Mouse (Mus musculus) midbrain, embryonic 12.5 days (tissue): ENCODE data around the gene Aox3. TPM values are rescaled to one million over a fixed set of nuclear protein-coding genes. Genes with fewer than 3 reads are reported as not detected.

Source experiments
- ATAC-seq: fragments of 200-750 bp; cut with Nextera tagmentation; 2 replicates; pipeline ENCODE4 v1.8.0; 2017; ENCODE audit warnings: low read depth, moderate TSS enrichment, moderate library complexity; ENCODE audit not compliant: low FRiP score
- H3K27ac ChIP-seq: fragments of 300-500 bp; sonication (generic); replicated peaks from 2 replicates; pipeline ENCODE4 v1.5.1; 2016; ENCODE audit warnings: mild to moderate bottlenecking
- H3K27me3 ChIP-seq: fragments of 300-500 bp; sonication (generic); 2 replicates; pipeline ENCODE4 v1.6.1; 2016; ENCODE audit warnings: mild to moderate bottlenecking
- H3K36me3 ChIP-seq: fragments of 300-500 bp; sonication (generic); 2 replicates; pipeline ENCODE4 v1.6.1; 2016
- H3K4me1 ChIP-seq: fragments of 300-500 bp; sonication (generic); 2 replicates; pipeline ENCODE4 v1.6.1; 2016
- H3K4me2 ChIP-seq: fragments of 300-500 bp; sonication (generic); replicated peaks from 2 replicates; pipeline ENCODE4 v1.6.1; 2016; ENCODE audit warnings: mild to moderate bottlenecking, moderate library complexity
- H3K4me3 ChIP-seq: fragments of 300-500 bp; sonication (generic); 2 replicates; pipeline ENCODE4 v1.5.1; 2016; ENCODE audit warnings: mild to moderate bottlenecking
- H3K9ac ChIP-seq: fragments of 300-500 bp; sonication (generic); replicated peaks from 2 replicates; pipeline ENCODE4 v1.6.1; 2016; ENCODE audit warnings: mild to moderate bottlenecking, moderate library complexity
- H3K9me3 ChIP-seq: fragments of 300-500 bp; sonication (generic); 2 replicates; pipeline ENCODE4 v1.6.1; 2016; ENCODE audit warnings: mild to moderate bottlenecking
- WGBS: fragments of 180-500 bp; shearing (Covaris S2); methylation state at CpG from one replicate; pipeline ENCODE4 v1.1.7; 2016; 5-methylcytosine and 5-hydroxymethylcytosine counted together
- polyA plus RNA-seq: library from polyadenylated mRNA; unstranded; fragments of >200 nt; fragmentation: Nextera tagmentation; extraction: Ambion mirVana; gene quantifications from 2 replicates; pipeline ENCODE4 v1.2.1, GENCODE M21; 2016

The Aox3 gene
- polyA plus RNA-seq, 1 experiment from 2014 or later: 0.04 TPM

GRCm38 (mm10) chr1:58152247-58152646, 39.3 kb downstream of the Aox3 start:
- Histone ChIP-seq H3K36me3 (no peaks in the 10 kb centered on the region), H3K27me3 (no peaks in the 10 kb centered on the region), H3K4me1 (no peaks in the 10 kb centered on the region), H3K9me3 (no peaks in the 10 kb centered on the region), H3K27ac (no peak overlapping the region), H3K9ac (no peak overlapping the region), H3K4me2 (no peak overlapping the region), H3K4me3 (no peak overlapping the region)
- WGBS: 88% methylated on average over 8 of the region's 8 CpGs
- ATAC-seq: no peak

- Histone ChIP-seq H3K27ac (no peak overlapping the region), H3K9me3 (no peaks in the 10 kb centered on the region), H3K27me3 (no peaks in the 10 kb centered on the region), H3K4me3 (no peak overlapping the region), H3K9ac (no peak overlapping the region), H3K4me2 (no peak overlapping the region), H3K4me1 (no peaks in the 10 kb centered on the region), H3K36me3 (no peaks in the 10 kb centered on the region)
- 60% methylated on average over 5 of the region's 5 CpGs for WGBS
- ATAC-seq: no peak
Observed at GRCm38 (mm10) chr1:58156747-58157146, 43.8 kb downstream of the Aox3 start.

- 85% methylated on average over 6 of the region's 6 CpGs for WGBS
- no peak overlapping the region for H3K4me2 ChIP-seq
- ATAC-seq: no peak
- H3K27me3 ChIP-seq: 0 out of 2 replicates have a peak, but pooled peaks cover 3% of the 10 kb centered on the region
- H3K4me3 ChIP-seq: no peak overlapping the region
- no peaks in the 10 kb centered on the region for H3K4me1 ChIP-seq
- no peak overlapping the region for H3K27ac ChIP-seq
- no peaks in the 10 kb centered on the region for H3K36me3 ChIP-seq
- no peaks in the 10 kb centered on the region for H3K9me3 ChIP-seq
- H3K9ac ChIP-seq: no peak overlapping the region
Observed at GRCm38 (mm10) chr1:58169893-58170292, 57.0 kb downstream of the Aox3 start.

GRCm38 (mm10) chr1:58188514-58189175, 75.7 kb downstream of the Aox3 start:
- 24% methylated on average over 5 of the region's 5 CpGs for WGBS
- no peak overlapping the region for H3K9ac ChIP-seq
- peak; percentile 89 for ATAC-seq

GRCm38 (mm10) chr1:58194317-58194716, 81.4 kb downstream of the Aox3 start:
- Histone ChIP-seq H3K9me3 (no peaks in the 10 kb centered on the region), H3K36me3 (no peaks in the 10 kb centered on the region), H3K4me3 (no peak overlapping the region), H3K27me3 (no peaks in the 10 kb centered on the region), H3K27ac (no peak overlapping the region), H3K9ac (no peak overlapping the region), H3K4me2 (no peak overlapping the region), H3K4me1 (no peaks in the 10 kb centered on the region)
- ATAC-seq: no peak
- 89% methylated on average over 12 of the region's 12 CpGs for WGBS

More at GRCm38 (mm10) chr1:58188514-58189175, 75.7 kb downstream of the Aox3 start:
- Histone ChIP-seq H3K4me2 (no peak overlapping the region), H3K4me1 (peaks cover 9% of the 10 kb centered on the region), H3K27me3 (no peaks in the 10 kb centered on the region), H3K27ac (peak overlapping the region; percentile 30; the same call in 1 of the 2 replicates), H3K36me3 (no peaks in the 10 kb centered on the region), H3K4me3 (no peak overlapping the region), H3K9me3 (no peaks in the 10 kb centered on the region)

- Histone ChIP-seq H3K4me2 (no peak overlapping the region), H3K4me3 (no peak overlapping the region), H3K9me3 (no peaks in the 10 kb centered on the region), H3K27ac (no peak overlapping the region), H3K27me3 (no peaks in the 10 kb centered on the region), H3K9ac (no peak overlapping the region), H3K4me1 (no peaks in the 10 kb centered on the region), H3K36me3 (no peaks in the 10 kb centered on the region)
- ATAC-seq: no peak
- WGBS: 82% methylated on average over 3 of the region's 3 CpGs
Observed at GRCm38 (mm10) chr1:58194988-58195387, 82.1 kb downstream of the Aox3 start.

- no peak overlapping the region for H3K4me3 ChIP-seq
Observed at GRCm38 (mm10) chr1:58195541-58195940, 82.6 kb downstream of the Aox3 start.

GRCm38 (mm10) chr1:58197023-58197422, 84.1 kb downstream of the Aox3 start:
- ATAC-seq: no peak
- Histone ChIP-seq H3K4me2 (no peak overlapping the region), H3K4me3 (no peak overlapping the region), H3K36me3 (no peaks in the 10 kb centered on the region), H3K9ac (no peak overlapping the region), H3K27me3 (no peaks in the 10 kb centered on the region), H3K9me3 (no peaks in the 10 kb centered on the region), H3K4me1 (no peaks in the 10 kb centered on the region), H3K27ac (no peak overlapping the region)
- 82% methylated on average over 9 of the region's 9 CpGs for WGBS

More at GRCm38 (mm10) chr1:58195541-58195940, 82.6 kb downstream of the Aox3 start:
- Histone ChIP-seq H3K4me1 (no peaks in the 10 kb centered on the region), H3K27ac (no peak overlapping the region), H3K9me3 (no peaks in the 10 kb centered on the region), H3K27me3 (no peaks in the 10 kb centered on the region), H3K4me2 (no peak overlapping the region), H3K9ac (no peak overlapping the region), H3K36me3 (no peaks in the 10 kb centered on the region)
- 23% methylated on average over 10 of the region's 10 CpGs for WGBS
- ATAC-seq: no peak

GRCm38 (mm10) chr1:58198386-58198785, 85.5 kb downstream of the Aox3 start:
- 88% methylated on average over 4 of the region's 4 CpGs for WGBS
- no peak overlapping the region for H3K27ac ChIP-seq
- no peak overlapping the region for H3K4me3 ChIP-seq
- no peaks in the 10 kb centered on the region for H3K4me1 ChIP-seq
- ATAC-seq: no peak
- no peaks in the 10 kb centered on the region for H3K9me3 ChIP-seq
- H3K9ac ChIP-seq: no peak overlapping the region
- no peaks in the 10 kb centered on the region for H3K36me3 ChIP-seq
- no peak overlapping the region for H3K4me2 ChIP-seq
- H3K27me3 ChIP-seq: no peaks in the 10 kb centered on the region

- WGBS: 91% methylated on average over 17 of the region's 17 CpGs
- no peak for ATAC-seq
Observed at GRCm38 (mm10) chr1:58210203-58210602, 97.3 kb downstream of the Aox3 start, which contains the start of gene Aox4. Gene Aox4 (plus strand): TSS chr1:58210397.

GRCm38 (mm10) chr1:58212805-58213204, 99.9 kb downstream of the Aox3 start:
- Histone ChIP-seq H3K4me1 (no peaks in the 10 kb centered on the region), H3K4me3 (no peak overlapping the region), H3K27me3 (no peaks in the 10 kb centered on the region; the same call in 1 of the 2 replicates), H3K27ac (no peak overlapping the region), H3K9me3 (no peaks in the 10 kb centered on the region), H3K4me2 (no peak overlapping the region), H3K9ac (no peak overlapping the region), H3K36me3 (no peaks in the 10 kb centered on the region)
- no peak for ATAC-seq
- 92% methylated on average over 7 of the region's 7 CpGs for WGBS

More at GRCm38 (mm10) chr1:58210203-58210602, 97.3 kb downstream of the Aox3 start, which contains the start of gene Aox4:
- no peak within 1 kb of the TSS for H3K9ac ChIP-seq
- H3K4me1 ChIP-seq: no peaks in the 10 kb centered on the region
- H3K9me3 ChIP-seq: no peaks in the 10 kb centered on the region
- no peak within 1 kb of the TSS for H3K4me2 ChIP-seq
- no peaks in the 10 kb centered on the region for H3K36me3 ChIP-seq
- no peaks in the 10 kb centered on the region; the same call in 1 of the 2 replicates for H3K27me3 ChIP-seq
- no peak within 1 kb of the TSS for H3K27ac ChIP-seq
- no peak within 1 kb of the TSS for H3K4me3 ChIP-seq

- no peaks in the 10 kb centered on the region for H3K27me3 ChIP-seq
- no peak overlapping the region for H3K27ac ChIP-seq
- H3K36me3 ChIP-seq: no peaks in the 10 kb centered on the region
- no peaks in the 10 kb centered on the region for H3K4me1 ChIP-seq
- H3K9ac ChIP-seq: no peak overlapping the region
- no peak overlapping the region for H3K4me2 ChIP-seq
- WGBS: 84% methylated on average over 5 of the region's 5 CpGs
- ATAC-seq: no peak
- no peak overlapping the region for H3K4me3 ChIP-seq
- no peaks in the 10 kb centered on the region for H3K9me3 ChIP-seq
Observed at GRCm38 (mm10) chr1:58213838-58214237, 100.9 kb downstream of the Aox3 start.
